Comparison of ENCODE assay signal across 18 mouse cellular contexts in genomic region chr13:31614724-31615465, GRCm38 (mm10). TPM values are rescaled to one million over a fixed set of nuclear protein-coding genes. Genes with fewer than 3 reads are reported as not detected.
DNase-seq lines count a peak whose midpoint lies in the region; ATAC-seq and TF ChIP-seq lines count a peak whose summit lies in the region.
"Had no signal": no experiment of that assay in that cellular context is flagged by ENCODE, and none has a peak within 500 bp of the region (broad histone marks: within the 10 kb centered on the region; RNA-seq: fewer than 3 reads in every experiment).

No protein-coding gene starts in this region.

- H3K4me1 ChIP-seq in hindbrain, embryonic 11.5 days (replicated peaks; ENCODE audit: control insufficient read depth, insufficient read depth, low read length): no peaks in the 10 kb centered on the region; the same call in 1 of the 2 replicates
- peaks cover 11% of the 10 kb centered on the region; the same call in 1 of the 2 replicates for H3K4me1 ChIP-seq in hindbrain, embryonic 12.5 days
- peaks cover 22% of the 10 kb centered on the region for H3K4me1 ChIP-seq in neural tube, embryonic 15.5 days
- no peaks in the 10 kb centered on the region for H3K4me1 ChIP-seq in hindbrain, postnatal 0 days (ENCODE audit: insufficient read depth, low read length)

- peak; percentile 57 for DNase-seq in hindbrain, embryonic 11.5 days (ENCODE audit: low spot score)
- peak; percentile 52 for DNase-seq in neural tube, embryonic 10.5 days (ENCODE audit: extremely low spot score, low spot score)
- no peak for DNase-seq in hindbrain, postnatal 0 days (ENCODE audit: low spot score)
- DNase-seq in ovary, adult 18-20 months (ENCODE audit: low spot score): no peak
- no peak for DNase-seq in cerebellum, adult 18-20 months
- DNase-seq: adrenal gland, postnatal 14 days; cerebellum, adult 9-11 months; kidney, adult 9 months; liver, postnatal 0 days; right cerebral cortex, postnatal 14 days had no signal

- no peaks in the 10 kb centered on the region for H3K9me3 ChIP-seq in hindbrain, embryonic 11.5 days (ENCODE audit: control insufficient read depth, low read length)
- H3K9me3 ChIP-seq in hindbrain, embryonic 12.5 days (replicated peaks): no peaks in the 10 kb centered on the region
- H3K9me3 ChIP-seq in neural tube, embryonic 15.5 days (replicated peaks): no peaks in the 10 kb centered on the region
- H3K9me3 ChIP-seq in hindbrain, postnatal 0 days (ENCODE audit: low read length): no peaks in the 10 kb centered on the region
- H3K9me3 ChIP-seq: forebrain, embryonic 13.5 days; limb, embryonic 12.5 days had no signal

- H3K27me3 ChIP-seq in hindbrain, embryonic 11.5 days (ENCODE audit: control insufficient read depth, insufficient read depth, low read length): peaks cover 80% of the 10 kb centered on the region
- peaks cover 94% of the 10 kb centered on the region for H3K27me3 ChIP-seq in hindbrain, embryonic 12.5 days
- H3K27me3 ChIP-seq in neural tube, embryonic 15.5 days (replicated peaks): peaks cover 90% of the 10 kb centered on the region
- H3K27me3 ChIP-seq in hindbrain, postnatal 0 days (ENCODE audit: insufficient read depth, low read length): peaks cover 80% of the 10 kb centered on the region

- H3K36me3 ChIP-seq in hindbrain, embryonic 11.5 days (ENCODE audit: control insufficient read depth, insufficient read depth, low read length): no peaks in the 10 kb centered on the region
- no peaks in the 10 kb centered on the region for H3K36me3 ChIP-seq in hindbrain, embryonic 12.5 days
- no peaks in the 10 kb centered on the region for H3K36me3 ChIP-seq in neural tube, embryonic 15.5 days
- no peaks in the 10 kb centered on the region for H3K36me3 ChIP-seq in hindbrain, postnatal 0 days (ENCODE audit: insufficient read depth, low read length)
- H3K36me3 ChIP-seq: limb, embryonic 12.5 days had no signal

- no peak overlapping the region for H3K4me3 ChIP-seq in hindbrain, embryonic 11.5 days (ENCODE audit: low read depth, low read length)
- H3K4me3 ChIP-seq in hindbrain, embryonic 12.5 days: no peak overlapping the region
- no peak overlapping the region for H3K4me3 ChIP-seq in neural tube, embryonic 15.5 days (replicated peaks)
- H3K4me3 ChIP-seq in hindbrain, postnatal 0 days (ENCODE audit: low read length): no peak overlapping the region
- H3K4me3 ChIP-seq: forebrain, embryonic 13.5 days; limb, embryonic 12.5 days; myocyte had no signal

- no peak for TF ChIP-seq CTCF in hindbrain, postnatal 0 days (IDR thresholded peaks at IDR 0.05; ENCODE audit: low read depth)

- 2% methylated on average over 38 of the region's 38 CpGs for WGBS in hindbrain, embryonic 11.5 days
- 2% methylated on average over 38 of the region's 38 CpGs for WGBS in hindbrain, embryonic 12.5 days
- 2% methylated on average over 38 of the region's 38 CpGs for WGBS in neural tube, embryonic 15.5 days
- WGBS in hindbrain, postnatal 0 days: 3% methylated on average over 38 of the region's 38 CpGs

- no peak overlapping the region for H3K27ac ChIP-seq in hindbrain, embryonic 11.5 days (ENCODE audit: low read depth, low read length)
- no peak overlapping the region for H3K27ac ChIP-seq in hindbrain, embryonic 12.5 days
- no peak overlapping the region for H3K27ac ChIP-seq in neural tube, embryonic 15.5 days (replicated peaks)
- no peak overlapping the region for H3K27ac ChIP-seq in hindbrain, postnatal 0 days
- H3K27ac ChIP-seq: forebrain, embryonic 13.5 days; limb, embryonic 12.5 days had no signal

- H3K4me2 ChIP-seq in hindbrain, embryonic 11.5 days (replicated peaks; ENCODE audit: low read depth, low read length): no peak overlapping the region
- no peak overlapping the region for H3K4me2 ChIP-seq in hindbrain, embryonic 12.5 days (replicated peaks)
- no peak overlapping the region for H3K4me2 ChIP-seq in neural tube, embryonic 15.5 days
- H3K4me2 ChIP-seq in hindbrain, postnatal 0 days (ENCODE audit: low read depth, low read length): 0 out of 2 replicates have a peak overlapping the region, but pooled peaks have one; percentile 16
- H3K4me2 ChIP-seq: forebrain, embryonic 13.5 days; limb, embryonic 12.5 days had no signal

- no peak overlapping the region for H3K9ac ChIP-seq in hindbrain, embryonic 11.5 days (ENCODE audit: low read depth, low read length)
- H3K9ac ChIP-seq in hindbrain, embryonic 12.5 days: no peak overlapping the region
- H3K9ac ChIP-seq in neural tube, embryonic 15.5 days (replicated peaks): no peak overlapping the region
- H3K9ac ChIP-seq in hindbrain, postnatal 0 days (replicated peaks; ENCODE audit: low read length): no peak overlapping the region
- H3K9ac ChIP-seq: forebrain, embryonic 13.5 days; limb, embryonic 12.5 days; liver, postnatal 0 days had no signal

- ATAC-seq in hindbrain, embryonic 11.5 days (ENCODE audit: low FRiP score): no peak
- ATAC-seq in hindbrain, embryonic 12.5 days (ENCODE audit: low FRiP score): no peak
- ATAC-seq in neural tube, embryonic 15.5 days (ENCODE audit: low FRiP score): no peak
- no peak for ATAC-seq in hindbrain, postnatal 0 days
- ATAC-seq: forebrain, embryonic 13.5 days; liver, postnatal 0 days had no signal

RNA-seq across cellular contexts. Expression of gene Foxf2, which starts 10.7 kb away (rescaled TPM):
- 4.8 and 9.1 TPM in 2 replicates for polyA plus RNA-seq in hindbrain, embryonic 11.5 days (2014; fragmentation: Nextera tagmentation; extraction: Ambion mirVana)
- 9.4 and 9.5 TPM in 2 replicates for polyA plus RNA-seq in hindbrain, embryonic 12.5 days (2016; fragmentation: Nextera tagmentation; extraction: Ambion mirVana)
- 4.5 and 6.3 TPM in 2 replicates for polyA plus RNA-seq in neural tube, embryonic 15.5 days (2015; fragmentation: Nextera tagmentation; extraction: Ambion mirVana)
- 6.0 and 12.8 TPM in 2 replicates for total RNA-seq in hindbrain, postnatal 0 days (2014; rRNA removed)
- polyA plus RNA-seq in hindbrain, postnatal 0 days (2015; fragmentation: Nextera tagmentation; extraction: Ambion mirVana): 4.4 and 5.5 TPM in 2 replicates
- total RNA-seq: adrenal gland, postnatal 14 days; MEL had no signal
- polyA plus RNA-seq: liver, postnatal 0 days had no signal

RNA-seq across cellular contexts. Expression of gene A530084C06Rik, which starts 55.8 kb away (rescaled TPM):
- not detected in 2 replicates for polyA plus RNA-seq in hindbrain, embryonic 11.5 days (2014; fragmentation: Nextera tagmentation; extraction: Ambion mirVana)
- polyA plus RNA-seq in hindbrain, embryonic 12.5 days (2016; fragmentation: Nextera tagmentation; extraction: Ambion mirVana): not detected in 2 replicates
- not detected in 2 replicates for polyA plus RNA-seq in neural tube, embryonic 15.5 days (2015; fragmentation: Nextera tagmentation; extraction: Ambion mirVana)
- total RNA-seq in hindbrain, postnatal 0 days (2014; rRNA removed): 1.1 and 1.3 TPM in 2 replicates
- polyA plus RNA-seq in hindbrain, postnatal 0 days (2015; fragmentation: Nextera tagmentation; extraction: Ambion mirVana): not detected in 2 replicates
- total RNA-seq: adrenal gland, postnatal 14 days; MEL had no signal
- polyA plus RNA-seq: embryonic facial prominence, embryonic 14.5 days; forebrain, embryonic 13.5 days; heart, embryonic 14.5 days; liver, postnatal 0 days; myocyte had no signal

RNA-seq across cellular contexts. Expression of gene Foxq1, which starts 59.0 kb away (rescaled TPM):
- 1.2 and 1.5 TPM in 2 replicates for polyA plus RNA-seq in hindbrain, embryonic 11.5 days (2014; fragmentation: Nextera tagmentation; extraction: Ambion mirVana)
- polyA plus RNA-seq in hindbrain, embryonic 12.5 days (2016; fragmentation: Nextera tagmentation; extraction: Ambion mirVana): 2.9 and 3.0 TPM in 2 replicates
- polyA plus RNA-seq in neural tube, embryonic 15.5 days (2015; fragmentation: Nextera tagmentation; extraction: Ambion mirVana): 1.9 and 2.2 TPM in 2 replicates
- 4.4 and 5.7 TPM in 2 replicates for total RNA-seq in hindbrain, postnatal 0 days (2014; rRNA removed)
- 1.7 and 1.8 TPM in 2 replicates for polyA plus RNA-seq in hindbrain, postnatal 0 days (2015; fragmentation: Nextera tagmentation; extraction: Ambion mirVana)
- total RNA-seq: MEL had no signal

Comparison
In these comparisons a context has a peak if more than half of its experiments do, and no peak if none do; other contexts are left out.
1. DNase-seq: peak in hindbrain, embryonic 11.5 days (single experiment) and neural tube, embryonic 10.5 days (single experiment); none in hindbrain, postnatal 0 days (single experiment), ovary, adult 18-20 months (single experiment) and cerebellum, adult 18-20 months (0 of 2).